Mouse (Mus musculus) kidney, adult 2 months (tissue): ENCODE data around the gene Phactr1. TPM values are rescaled to one million over a fixed set of nuclear protein-coding genes. Genes with fewer than 3 reads are reported as not detected.

Experiments used
- DNase-seq: peaks from one replicate; pipeline ENCODE4 v3.0.0; 2021
- H3K27ac ChIP-seq: fragments of 200-500 bp; 2 replicates; pipeline ENCODE4 v1.5.1; 2012; ENCODE audit warnings: low read depth, low read length, control low read depth, inconsistent platforms; ENCODE audit not compliant: insufficient read depth
- H3K27me3 ChIP-seq: fragments of 200-500 bp; replicated peaks from 2 replicates; pipeline ENCODE4 v1.6.1; 2012; ENCODE audit warnings: mild to moderate bottlenecking, moderate library complexity, low read length, inconsistent platforms; ENCODE audit not compliant: control insufficient read depth, insufficient read depth
- H3K36me3 ChIP-seq: fragments of 200-500 bp; 2 replicates; pipeline ENCODE4 v1.6.1; 2012; ENCODE audit warnings: mild to moderate bottlenecking, moderate library complexity, low read length, inconsistent platforms; ENCODE audit not compliant: control insufficient read depth, insufficient read depth
- H3K4me1 ChIP-seq: fragments of 200-500 bp; 2 replicates; pipeline ENCODE4 v1.6.1; 2011; ENCODE audit warnings: low read length; ENCODE audit not compliant: control insufficient read depth, insufficient read depth
- H3K4me3 ChIP-seq: fragments of 200-500 bp; 2 replicates; pipeline ENCODE4 v1.5.1; 2011; ENCODE audit warnings: mild to moderate bottlenecking, low read depth, low read length, control low read depth; ENCODE audit not compliant: insufficient read depth
- CTCF ChIP-seq: fragments of 200-500 bp; conservative IDR thresholded peaks from 2 replicates; pipeline ENCODE4 v1.5.1; 2011; ENCODE audit warnings: low read depth, mild to moderate bottlenecking, control low read depth, low read length, moderate library complexity, mixed read lengths; ENCODE audit not compliant: insufficient read depth, insufficient read length
- POLR2A ChIP-seq: fragments of 200-500 bp; IDR thresholded peaks from one replicate; pipeline ENCODE4 v1.6.1; 2011; ENCODE audit warnings: low read depth, low read length, control low read depth
- WGBS: fragments of 180-500 bp; shearing (Covaris S2); methylation state at CpG from one replicate; pipeline ENCODE4 v1.1.7; 2018; 5-methylcytosine and 5-hydroxymethylcytosine counted together
- polyA plus RNA-seq: library from polyadenylated mRNA; depleted of rRNA; stranded (reverse); fragments of >200 nt; gene quantifications from 2 replicates; pipeline ENCODE4 v1.2.3, GENCODE M21; 2012

Gene Phactr1
- polyA plus RNA-seq, 1 experiment = 8.9 TPM

DNA sequence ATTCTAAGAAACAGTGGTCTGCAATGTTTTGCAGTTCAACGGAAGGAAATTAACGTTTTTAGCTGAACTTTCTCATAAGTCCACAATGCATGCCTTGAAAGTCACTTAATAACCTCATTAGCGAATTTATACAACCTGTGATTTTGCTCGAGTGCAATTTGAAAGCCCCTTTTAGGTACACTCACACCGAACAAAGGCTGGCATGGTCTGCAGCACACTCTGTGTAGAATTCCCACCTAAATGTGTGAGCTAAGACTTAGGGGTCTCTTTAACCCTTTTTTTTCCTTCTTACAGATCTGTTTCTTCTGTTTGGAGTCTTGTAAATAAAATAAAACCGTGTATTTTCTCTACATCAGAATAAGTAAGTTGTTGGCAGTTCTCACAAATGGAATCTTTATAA, 335.3 kb downstream of the Phactr1 start:
- WGBS = 52% methylated on average over 6 of the region's 6 CpGs
- no peaks in the 10 kb centered on the region; the same call in 1 of the 2 replicates for H3K4me1 ChIP-seq
- DNase-seq = no peak

DNA sequence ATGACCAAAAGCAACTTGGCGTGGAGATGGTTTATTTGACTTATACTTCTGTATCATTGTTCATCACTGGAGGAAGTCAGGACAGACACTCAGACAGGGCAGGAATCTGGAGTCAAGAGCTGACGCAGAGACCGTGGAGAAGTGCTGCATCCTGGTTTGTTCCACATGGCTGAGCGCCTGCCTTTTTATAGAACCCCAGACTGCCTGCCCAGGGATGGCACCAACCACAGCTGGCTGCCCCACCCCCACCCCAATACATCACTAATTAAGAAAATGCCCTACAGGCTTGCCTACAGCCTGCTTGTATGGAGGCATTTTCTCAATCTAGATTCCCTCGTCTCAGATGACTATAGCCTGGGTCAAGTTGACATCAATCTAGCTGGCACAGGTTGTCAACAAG, 338.4 kb downstream of the Phactr1 start:
- 47% methylated on average over 5 of the region's 5 CpGs for WGBS
- H3K4me1 ChIP-seq = no peaks in the 10 kb centered on the region
- H3K4me3 ChIP-seq = no peak overlapping the region
- no peaks in the 10 kb centered on the region for H3K36me3 ChIP-seq
- DNase-seq = peak; percentile 41
- TF ChIP-seq POLR2A (no peak), CTCF (no peak)
- no peaks in the 10 kb centered on the region for H3K27me3 ChIP-seq
- H3K27ac ChIP-seq = no peak overlapping the region

More for the DNA sequence above, 335.3 kb downstream of the Phactr1 start:
- H3K27ac ChIP-seq = no peak overlapping the region
- no peaks in the 10 kb centered on the region for H3K36me3 ChIP-seq
- no peaks in the 10 kb centered on the region for H3K27me3 ChIP-seq
- no peak for TF ChIP-seq POLR2A
- no peak for TF ChIP-seq CTCF
- no peak overlapping the region for H3K4me3 ChIP-seq

DNA sequence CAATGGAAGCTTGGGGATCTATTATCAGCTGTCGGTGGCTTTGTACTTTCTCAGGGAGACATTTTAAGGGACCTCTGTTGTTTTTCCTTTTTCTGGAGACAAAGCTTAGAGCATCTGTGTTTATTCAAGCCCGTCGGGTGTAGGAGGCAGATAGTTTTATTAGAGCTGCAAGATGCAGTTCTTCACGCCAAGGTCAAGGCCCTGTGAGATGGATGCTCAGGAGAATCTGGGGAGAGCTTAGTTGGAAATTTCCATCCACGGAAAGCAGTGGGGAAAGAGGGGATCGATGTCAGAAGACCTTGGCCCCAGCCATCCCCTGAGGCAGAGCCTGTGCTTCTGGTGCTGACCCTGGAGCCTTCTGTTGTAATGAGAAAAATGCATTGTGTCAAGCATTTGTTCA, 340.6 kb downstream of the Phactr1 start:
- Histone ChIP-seq H3K4me1 (no peaks in the 10 kb centered on the region), H3K36me3 (no peaks in the 10 kb centered on the region), H3K27ac (peak overlapping the region; percentile 63; the same call in 1 of the 2 replicates), H3K27me3 (no peaks in the 10 kb centered on the region), H3K4me3 (no peak overlapping the region)
- peak; percentile 43 for DNase-seq
- TF ChIP-seq CTCF = no peak
- TF ChIP-seq POLR2A = no peak
- WGBS = 67% methylated on average over 6 of the region's 6 CpGs

DNA sequence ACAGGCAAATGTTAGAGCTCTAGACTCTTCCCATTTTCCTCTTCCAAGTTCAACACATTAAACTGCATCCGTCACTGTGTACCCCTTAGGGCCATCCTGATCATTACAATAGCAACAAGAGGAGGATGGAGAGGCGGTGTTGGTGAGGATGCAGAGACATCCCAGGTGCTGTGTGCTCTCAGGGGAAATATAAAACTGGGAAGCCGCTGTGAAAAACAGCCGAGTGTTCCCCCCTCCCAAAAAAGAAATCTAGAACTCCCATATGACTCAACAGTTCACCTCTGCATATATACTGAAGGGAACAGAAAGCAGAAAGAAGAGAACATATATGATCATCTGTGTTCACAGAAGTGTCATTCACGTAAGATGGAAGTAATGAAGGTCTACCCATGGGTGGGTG, 342.6 kb downstream of the Phactr1 start:
- Histone ChIP-seq H3K4me3 (no peak overlapping the region), H3K27me3 (no peaks in the 10 kb centered on the region), H3K4me1 (no peaks in the 10 kb centered on the region), H3K27ac (no peak overlapping the region), H3K36me3 (no peaks in the 10 kb centered on the region)
- DNase-seq = no peak
- WGBS = 80% methylated on average over 5 of the region's 5 CpGs
- no peak for TF ChIP-seq CTCF
- no peak for TF ChIP-seq POLR2A

DNA sequence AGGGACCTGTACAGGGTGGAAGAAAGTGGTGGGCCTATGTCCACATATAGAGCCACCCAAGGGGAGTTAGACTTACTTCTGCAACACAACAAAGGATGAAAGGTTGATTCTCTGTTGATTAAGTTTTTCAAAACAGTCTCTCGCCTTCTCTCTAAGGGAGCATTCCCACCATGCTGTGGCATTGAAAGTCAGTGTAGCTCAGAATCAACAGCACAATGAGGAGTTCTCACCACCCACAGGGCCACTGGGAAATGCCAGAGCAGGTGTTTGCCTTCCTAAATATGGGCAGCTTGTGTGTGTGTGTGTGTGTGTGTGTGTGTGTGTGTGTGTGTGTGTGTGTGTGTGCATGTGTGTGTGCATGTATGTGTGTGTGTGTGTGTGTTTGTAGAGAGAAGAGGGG, 347.1 kb downstream of the Phactr1 start:
- Histone ChIP-seq H3K27me3 (no peaks in the 10 kb centered on the region), H3K36me3 (no peaks in the 10 kb centered on the region), H3K27ac (no peak overlapping the region), H3K4me3 (no peak overlapping the region), H3K4me1 (no peaks in the 10 kb centered on the region)
- DNase-seq = no peak
- WGBS = 94% methylated on average over 1 of the region's 1 CpGs
- TF ChIP-seq POLR2A (no peak), CTCF (no peak)

DNA sequence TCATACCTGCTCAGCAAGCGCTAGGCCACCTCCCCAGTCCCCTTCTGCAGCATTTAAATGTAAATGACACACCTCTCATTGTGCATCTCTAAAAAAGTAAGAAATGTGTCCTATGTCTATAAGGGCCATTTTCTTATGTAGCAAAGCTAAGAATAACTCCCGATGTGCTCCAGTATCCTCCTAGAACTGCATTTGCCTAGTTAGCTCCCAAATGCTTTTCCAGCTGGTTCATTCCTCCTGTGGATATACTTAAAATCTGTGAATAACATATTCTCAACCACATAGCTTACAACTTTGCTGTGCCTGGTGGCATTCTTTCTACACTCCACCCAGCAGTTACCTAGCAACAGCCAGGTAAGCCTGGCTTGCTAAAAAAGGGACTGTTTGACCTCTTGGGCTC, 349.8 kb downstream of the Phactr1 start:
- Histone ChIP-seq H3K27me3 (no peaks in the 10 kb centered on the region), H3K4me3 (no peak overlapping the region), H3K4me1 (no peaks in the 10 kb centered on the region), H3K36me3 (no peaks in the 10 kb centered on the region), H3K27ac (no peak overlapping the region)
- DNase-seq = no peak
- TF ChIP-seq POLR2A (no peak), CTCF (no peak)
- 85% methylated on average over 2 of the region's 2 CpGs for WGBS

DNA sequence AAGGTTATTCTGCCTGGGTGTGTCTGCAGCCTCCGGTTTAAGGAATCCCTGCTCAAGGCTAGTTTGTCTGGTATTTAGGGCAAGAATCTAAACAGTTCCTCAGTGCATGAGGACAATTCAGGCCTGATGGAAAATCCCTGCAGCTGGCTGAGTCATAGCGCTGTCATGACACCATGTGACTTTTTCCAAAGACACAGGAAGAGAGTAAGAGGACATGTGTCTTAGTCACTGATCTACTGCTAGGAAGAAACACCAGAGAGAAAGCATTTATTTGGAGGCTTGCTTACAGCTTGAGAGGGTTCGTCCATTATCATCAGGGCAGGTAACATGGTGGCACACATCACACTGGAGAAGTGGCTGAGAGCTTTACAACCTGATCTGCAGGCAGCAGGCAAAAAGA, 352.0 kb downstream of the Phactr1 start:
- no peaks in the 10 kb centered on the region for H3K4me1 ChIP-seq
- H3K27me3 ChIP-seq = no peaks in the 10 kb centered on the region
- no peak for DNase-seq
- TF ChIP-seq CTCF = no peak
- TF ChIP-seq POLR2A = no peak
- WGBS = 94% methylated on average over 3 of the region's 3 CpGs
- H3K27ac ChIP-seq = no peak overlapping the region
- H3K4me3 ChIP-seq = no peak overlapping the region
- H3K36me3 ChIP-seq = no peaks in the 10 kb centered on the region

DNA sequence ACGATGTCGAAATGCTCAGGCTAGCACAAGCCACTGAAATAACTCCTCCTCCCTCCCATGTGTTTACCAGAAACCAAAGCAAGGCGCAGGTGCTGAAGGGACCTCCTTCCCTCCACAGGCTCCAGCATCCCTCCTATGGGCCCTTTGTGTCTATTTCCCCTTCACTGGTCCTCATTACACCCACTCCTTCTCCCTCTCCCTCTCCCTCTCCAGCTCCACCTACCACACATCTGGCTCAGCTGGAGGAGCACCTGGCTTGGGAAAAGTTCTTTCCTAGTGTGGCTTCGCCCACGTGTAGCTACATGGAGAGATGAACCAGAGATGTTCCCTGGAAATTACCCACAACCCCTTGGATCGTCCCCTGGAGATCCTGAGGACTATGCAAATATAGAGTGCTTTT, 356.1 kb downstream of the Phactr1 start:
- Histone ChIP-seq H3K36me3 (no peaks in the 10 kb centered on the region), H3K27ac (no peak overlapping the region), H3K27me3 (no peaks in the 10 kb centered on the region), H3K4me1 (no peaks in the 10 kb centered on the region), H3K4me3 (no peak overlapping the region)
- no peak for TF ChIP-seq POLR2A
- TF ChIP-seq CTCF = no peak
- WGBS = 77% methylated on average over 6 of the region's 6 CpGs
- no peak for DNase-seq
